Mouse (Mus musculus) urinary bladder, postnatal 4 days (tissue): Measurements from ENCODE around the gene Bcor.

Experiments
- DNase-seq, 2 experiments: peaks; one replicate each; pipeline ENCODE4 v3.0.0; 2021 to 2022; ENCODE audit warnings: low spot score in 2 of 2

The Bcor gene

DNA sequence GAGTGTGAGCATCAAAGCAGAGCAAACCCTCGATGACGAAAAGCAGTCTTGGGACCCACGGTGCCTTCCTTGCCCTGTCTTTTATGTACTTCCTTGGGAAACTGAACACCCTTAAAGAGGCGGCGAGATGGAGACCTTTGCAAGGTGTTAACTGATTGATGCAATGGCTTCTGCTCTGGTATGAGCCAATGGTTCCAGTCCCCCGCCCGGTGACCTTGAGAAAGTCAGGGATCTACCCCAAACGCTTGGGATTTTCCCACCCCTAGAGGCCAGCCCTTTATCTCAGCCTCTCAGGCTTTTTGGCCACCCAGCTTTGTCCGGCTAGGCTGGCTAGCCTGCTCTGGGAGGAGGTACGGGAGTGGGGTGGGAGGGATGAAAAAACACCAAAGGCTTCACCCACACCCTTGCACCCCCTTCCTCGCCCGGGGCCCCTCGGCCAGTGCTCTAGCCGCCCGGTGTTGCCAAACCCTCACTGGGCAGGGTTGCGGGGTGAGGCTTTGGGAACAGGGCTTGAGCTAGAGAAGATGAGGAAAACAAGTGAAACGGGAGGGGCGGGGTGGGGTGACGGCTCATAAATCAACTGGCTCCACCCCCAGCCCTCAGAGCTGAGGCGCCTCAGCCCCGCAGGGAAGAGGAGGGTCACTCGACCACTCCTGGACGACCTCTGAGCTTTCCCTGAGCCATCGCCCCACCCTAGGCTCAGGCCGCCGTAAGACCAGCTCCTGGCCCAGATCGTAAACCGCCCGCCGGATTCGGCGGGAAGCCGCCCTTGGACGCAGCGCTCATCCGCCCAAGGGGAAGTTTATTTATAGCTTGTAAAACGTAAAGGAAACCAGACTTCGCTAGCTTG, 154.7 kb downstream of the Bcor start:
- DNase-seq: peak in 1 of 2 experiments; percentile 59

DNA sequence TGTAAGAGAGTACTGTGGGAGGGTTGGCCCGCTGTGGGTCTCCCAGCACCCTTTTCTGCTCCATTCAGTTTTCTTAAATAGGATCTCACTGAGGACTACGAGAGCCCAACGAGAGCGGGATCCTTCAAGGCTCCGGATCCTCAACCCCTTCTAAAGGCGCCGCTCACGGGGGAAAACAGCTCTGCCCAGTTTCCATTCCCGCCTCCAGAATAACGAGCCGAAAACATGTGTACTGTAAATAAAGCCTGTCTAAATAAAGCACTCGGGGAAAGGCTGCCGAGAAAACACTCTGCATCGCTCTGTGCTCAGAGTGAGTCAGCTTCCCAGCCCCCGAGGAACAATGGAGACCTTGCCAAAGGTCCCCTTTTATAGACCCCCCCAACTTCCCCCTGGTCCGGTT, 155.7 kb downstream of the Bcor start:
- no peak for DNase-seq

DNA sequence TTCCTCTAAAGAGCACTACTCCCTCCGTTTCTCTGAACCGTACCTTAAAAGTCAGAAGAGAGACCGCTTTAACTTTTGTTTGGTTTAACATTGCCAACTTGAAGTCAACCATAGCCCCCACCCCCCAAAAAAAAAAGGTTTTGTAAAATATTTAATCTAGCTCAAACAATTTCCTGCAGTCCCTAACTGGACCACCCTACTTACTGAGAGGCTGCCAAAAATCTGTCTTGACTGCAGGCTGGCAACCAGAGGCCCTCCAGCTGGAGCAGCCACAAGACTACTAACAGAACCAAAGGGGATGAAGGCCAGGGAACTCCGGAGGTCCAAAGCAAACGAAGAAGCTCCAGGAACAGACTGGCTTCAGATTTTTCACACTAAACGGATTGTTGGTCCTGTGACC, 156.2 kb downstream of the Bcor start:
- DNase-seq: no peak

DNA sequence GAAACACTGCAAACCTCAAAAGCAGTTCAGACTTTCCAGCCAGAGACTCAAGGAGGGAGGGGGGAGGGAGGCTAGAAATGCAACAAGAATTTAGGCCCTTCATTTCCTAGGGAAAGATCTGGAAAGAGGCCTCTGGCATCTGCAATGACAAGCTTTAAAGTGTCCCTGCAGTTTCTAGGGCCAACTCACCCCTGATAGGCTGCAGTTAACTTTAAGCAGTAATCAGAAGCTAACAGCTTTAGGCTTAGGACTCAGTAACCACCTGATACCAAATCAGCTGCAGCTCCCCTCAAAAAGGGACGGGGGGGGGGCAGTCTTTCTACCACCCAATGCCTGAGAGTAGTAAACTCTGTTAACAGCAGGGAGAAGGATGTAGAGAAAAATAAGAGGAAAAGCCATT, 156.6 kb downstream of the Bcor start:
- no peak for DNase-seq

DNA sequence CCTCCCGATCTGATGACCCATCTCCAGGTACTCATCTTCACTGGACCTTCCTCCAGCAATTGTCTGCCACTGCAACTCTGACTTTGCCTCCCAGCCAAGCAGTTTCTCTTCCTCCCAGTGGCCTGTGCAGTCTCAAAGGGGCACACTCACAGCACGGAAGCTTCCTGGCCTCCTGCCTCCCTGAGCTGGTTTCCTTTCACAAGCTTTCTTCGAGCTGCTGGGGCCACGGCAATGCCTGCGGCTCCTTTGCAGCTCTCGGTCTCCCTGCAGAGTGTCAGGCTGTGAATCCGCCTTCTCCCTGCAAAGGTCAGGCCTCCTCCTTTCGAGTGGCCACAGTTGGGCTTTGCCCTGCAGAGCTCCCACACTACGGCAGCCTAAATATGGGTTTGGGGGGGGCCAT, 157.0 kb downstream of the Bcor start:
- DNase-seq: no peak

GRCm38 (mm10) chrX:12002596-12002995, 157.6 kb downstream of the Bcor start:
- no peak for DNase-seq

GRCm38 (mm10) chrX:12001969-12002368, 158.2 kb downstream of the Bcor start:
- DNase-seq: no peak

DNA sequence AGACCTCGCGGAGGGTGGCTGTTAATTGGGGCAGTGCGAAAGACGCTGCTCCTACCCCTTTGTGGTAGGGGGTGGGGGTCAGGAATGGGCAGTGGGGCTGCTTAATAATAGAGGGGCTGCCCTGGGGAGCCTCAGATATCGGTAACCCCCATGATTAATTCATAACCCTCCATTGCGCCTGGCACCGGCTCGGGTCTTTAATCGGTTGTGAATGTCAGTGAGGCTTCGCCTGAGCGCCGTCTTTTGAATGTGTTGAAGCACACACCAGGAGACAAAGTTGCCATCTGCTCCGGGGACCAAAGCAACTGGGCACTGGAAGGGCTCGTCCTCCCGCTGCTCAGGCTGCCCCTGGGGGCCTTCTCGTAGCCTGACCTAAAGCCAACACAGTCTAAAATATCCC, 158.8 kb downstream of the Bcor start:
- no peak for DNase-seq

- DNase-seq: no peak
These were observed 159.5 kb downstream of the Bcor start for GRCm38 (mm10) chrX:12000620-12001019.

DNA sequence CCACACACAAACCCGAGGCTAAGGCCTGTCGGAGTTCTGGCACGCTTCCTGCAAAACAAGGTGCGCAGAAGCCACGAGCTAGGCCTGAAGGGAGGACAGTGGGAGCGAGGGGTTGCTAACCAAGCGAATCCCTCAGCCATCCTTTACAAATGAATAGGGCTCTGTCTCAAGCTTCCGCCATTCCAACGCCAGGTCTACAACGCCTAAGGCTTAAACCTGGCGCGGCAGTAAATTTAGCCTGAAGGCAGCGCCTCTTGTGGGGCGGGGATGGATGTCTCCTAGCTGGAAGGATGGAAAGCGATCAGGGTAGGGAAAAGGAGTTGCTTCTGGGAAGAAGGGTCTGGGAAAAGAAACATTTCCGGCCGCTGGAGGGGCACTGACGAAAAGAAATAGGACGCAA, 160.2 kb downstream of the Bcor start:
- no peak for DNase-seq

DNA sequence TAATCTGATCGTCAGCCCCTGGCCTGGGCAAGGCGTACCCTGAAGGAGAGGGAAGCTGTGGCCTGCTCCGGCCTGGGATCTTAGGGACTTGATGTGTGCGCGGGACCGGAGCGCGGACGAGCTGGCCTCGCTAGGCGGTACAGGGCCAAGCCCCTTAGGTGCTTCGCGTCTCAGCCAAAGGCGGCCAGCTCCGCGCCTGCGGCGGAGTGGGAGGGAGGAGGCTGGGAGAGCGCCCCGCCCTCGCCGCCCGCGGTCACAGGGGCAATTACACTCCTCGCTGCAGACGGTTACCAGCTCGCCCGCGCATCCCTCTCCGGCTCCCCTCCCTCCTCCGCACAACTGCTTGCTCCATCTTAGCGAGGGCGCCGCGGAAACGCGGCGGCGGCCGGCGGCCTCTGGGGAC, 161.2 kb downstream of the Bcor start:
- DNase-seq: peak in 1 of 2 experiments; percentile 57

- DNase-seq: no peak
These were observed 163.3 kb downstream of the Bcor start for GRCm38 (mm10) chrX:11996891-11997290.

DNA sequence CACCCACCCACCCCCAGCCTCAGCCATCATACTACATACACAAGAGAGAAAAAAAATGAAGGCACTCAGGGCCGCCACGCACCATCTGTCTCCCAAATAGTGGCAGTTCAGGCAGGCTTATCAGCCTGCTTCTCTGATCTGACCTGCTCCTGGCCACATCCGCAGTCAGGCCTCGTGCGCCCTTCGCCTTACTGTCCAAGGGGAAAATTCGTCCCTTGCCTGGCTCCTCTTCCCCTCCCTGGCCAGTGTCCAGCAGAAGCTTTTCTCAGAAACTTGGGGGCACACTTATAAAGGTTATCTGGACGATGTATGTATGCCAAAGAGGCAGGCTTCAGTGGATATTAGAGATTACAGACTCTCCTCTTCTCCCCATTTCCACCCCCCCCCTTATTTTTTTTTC, 163.7 kb downstream of the Bcor start:
- no peak for DNase-seq

- DNase-seq: no peak
These were observed 166.3 kb downstream of the Bcor start for GRCm38 (mm10) chrX:11993641-11994419.

DNA sequence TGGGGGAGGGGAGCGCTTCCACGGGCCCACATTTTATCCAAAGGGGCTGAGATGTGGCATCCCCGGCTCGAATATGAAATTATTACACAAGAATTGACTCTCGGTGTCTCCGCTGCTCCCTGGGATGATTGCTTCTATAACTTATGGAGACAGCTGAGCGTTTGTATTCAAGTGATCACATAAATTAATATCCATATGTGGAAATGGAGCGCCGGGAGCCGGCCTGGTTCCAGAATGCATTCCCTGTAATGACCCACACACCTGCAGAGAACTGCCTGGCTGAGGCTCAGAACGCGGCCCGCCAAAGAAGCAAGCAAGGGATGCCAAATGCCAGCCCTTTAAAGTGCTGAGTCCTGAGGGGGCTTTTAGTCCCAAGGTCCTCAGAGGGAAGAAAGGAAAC, 170.7 kb downstream of the Bcor start:
- DNase-seq: no peak

- no peak for DNase-seq
These were observed 171.8 kb downstream of the Bcor start for GRCm38 (mm10) chrX:11988191-11988896.

DNA sequence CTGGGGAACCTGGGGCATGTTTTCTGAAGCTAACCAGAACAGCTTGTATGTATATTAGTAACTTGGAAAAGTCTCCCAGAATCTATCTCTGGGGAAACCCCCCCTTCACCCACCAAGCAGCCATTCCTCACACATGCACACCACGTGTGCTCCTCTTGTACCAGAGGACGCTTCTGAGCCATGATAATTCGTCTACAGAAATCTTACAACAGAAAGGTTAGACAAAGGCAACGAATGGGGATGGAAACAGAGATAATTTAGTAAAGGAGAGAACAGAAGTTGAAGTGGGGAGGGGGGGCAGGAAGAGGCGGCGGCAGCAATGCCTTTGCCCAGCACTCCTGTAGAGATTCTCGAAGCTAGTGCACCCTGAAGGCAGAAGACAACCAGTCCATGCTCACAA, 172.6 kb downstream of the Bcor start:
- no peak for DNase-seq
